Mouse (Mus musculus) heart, embryonic 11.5 days (tissue): ENCODE data around the gene Gm5168. TPM values are rescaled to one million over a fixed set of nuclear protein-coding genes. Genes with fewer than 3 reads are reported as not detected.
"Not testable (repeated sequence)": the region's sequence is repeated elsewhere in the genome, so short reads cannot be mapped to it uniquely, and the experiment has no call there.

Experiments
- ATAC-seq: fragments of 200-750 bp; cut with Nextera tagmentation; replicated peaks from 2 replicates; pipeline ENCODE4 v1.8.0; 2017; ENCODE audit warnings: moderate library complexity; ENCODE audit not compliant: insufficient number of reproducible peaks, low FRiP score, low TSS enrichment
- H3K27ac ChIP-seq: fragments of 300-500 bp; sonication (generic); 2 replicates; pipeline ENCODE4 v1.5.1; 2014; ENCODE audit warnings: mild to moderate bottlenecking, low read depth, low read length
- H3K27me3 ChIP-seq: fragments of 300-500 bp; sonication (generic); 2 replicates; pipeline ENCODE4 v1.6.1; 2014; ENCODE audit warnings: mild to moderate bottlenecking, low read length, mixed read lengths; ENCODE audit not compliant: control insufficient read depth, insufficient read depth
- H3K36me3 ChIP-seq: fragments of 300-500 bp; sonication (generic); 2 replicates; pipeline ENCODE4 v1.6.1; 2014; ENCODE audit warnings: mild to moderate bottlenecking, low read length, moderate library complexity, mixed read lengths; ENCODE audit not compliant: control insufficient read depth, insufficient read depth
- H3K4me1 ChIP-seq: fragments of 300-500 bp; sonication (generic); 2 replicates; pipeline ENCODE4 v1.6.1; 2014; ENCODE audit warnings: low read length; ENCODE audit not compliant: control insufficient read depth, insufficient read depth
- H3K4me2 ChIP-seq: fragments of 300-500 bp; sonication (generic); 2 replicates; pipeline ENCODE4 v1.6.1; 2014; ENCODE audit warnings: mild to moderate bottlenecking, moderate library complexity
- H3K4me3 ChIP-seq: fragments of 300-500 bp; sonication (generic); 2 replicates; pipeline ENCODE4 v1.5.1; 2014; ENCODE audit warnings: low read depth, low read length
- H3K9ac ChIP-seq: fragments of 300-500 bp; sonication (generic); 2 replicates; pipeline ENCODE4 v1.6.1; 2014; ENCODE audit warnings: mild to moderate bottlenecking, low read depth, low read length, moderate library complexity
- H3K9me3 ChIP-seq: fragments of 300-500 bp; sonication (generic); replicated peaks from 2 replicates; pipeline ENCODE4 v1.6.1; 2016; ENCODE audit warnings: low read length; ENCODE audit not compliant: control insufficient read depth
- WGBS: fragments of 180-500 bp; shearing (Covaris S2); extraction: QIAGEN DNeasy Blood & Tissue Kit; methylation state at CpG from one replicate; pipeline ENCODE4 v1.1.7; 2014; ENCODE audit not compliant: insufficient replicate concordance; 5-methylcytosine and 5-hydroxymethylcytosine counted together
- polyA plus RNA-seq: library from polyadenylated mRNA; unstranded; fragments of >200 nt; fragmentation: Nextera tagmentation; extraction: Ambion mirVana; gene quantifications from 2 replicates; pipeline ENCODE4 v1.2.1, GENCODE M21; 2014

The Gm5168 gene
- polyA plus RNA-seq, result not detected in 2 replicates

DNA sequence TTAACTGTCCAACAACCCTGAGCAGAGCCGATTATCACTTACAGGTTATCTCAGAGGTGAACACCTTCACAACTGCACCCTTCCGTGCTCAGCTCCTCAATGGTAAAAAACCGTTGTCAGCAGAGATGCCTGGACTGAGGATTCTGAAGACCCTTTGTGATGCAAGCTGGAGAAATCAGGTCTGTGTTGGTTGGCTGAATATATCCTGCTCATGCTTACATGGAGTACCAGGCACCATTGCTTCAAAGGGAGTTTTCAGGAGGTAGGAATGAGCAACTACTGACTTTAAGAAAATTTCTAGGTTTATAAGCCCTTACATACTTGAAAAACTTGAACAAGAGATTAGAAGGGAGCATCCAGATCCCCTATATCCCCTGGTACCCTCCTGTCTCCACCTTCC is at the start of gene Gm5168:
Gm5168 (minus strand) TSS at position 101 of the 400 bp plus-strand sequence.
- ATAC-seq, H3K9me3 ChIP-seq, H3K4me1 ChIP-seq, H3K36me3 ChIP-seq, H3K27ac ChIP-seq, H3K9ac ChIP-seq, H3K4me3 ChIP-seq, H3K4me2 ChIP-seq, H3K27me3 ChIP-seq: not testable (repeated sequence)
- no CpG with 5 or more reads among the region's 3 CpGs for WGBS

Other genes starting within 250 kb of the Gm5168 start
- not detected in 2 replicates for gene Gm2012, start 180.3 kb upstream of the Gm5168 start, polyA plus RNA-seq